Mouse (Mus musculus): ENCODE data around the gene Ilk.

DNA sequence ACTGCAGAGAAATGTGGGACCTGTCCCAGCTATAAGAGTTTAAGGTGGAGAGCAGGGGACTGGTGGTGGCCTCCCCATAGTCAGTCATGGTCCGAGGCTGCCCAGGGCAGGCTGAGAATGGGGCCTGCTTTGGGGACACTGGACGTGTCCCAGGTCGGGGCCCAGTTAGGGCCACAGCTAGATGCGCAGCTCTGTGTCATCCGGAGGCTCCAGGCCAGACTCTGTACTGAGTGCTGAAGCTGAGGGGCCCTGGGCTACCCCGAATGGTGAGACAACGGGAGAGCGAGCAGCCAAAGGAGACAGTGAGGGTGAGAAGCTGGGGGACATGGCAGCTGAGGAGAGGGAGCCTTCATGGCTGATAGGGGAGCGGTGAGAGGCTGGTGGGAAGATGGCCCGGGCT lies 16.9 kb downstream of the Ilk start:
- TF ChIP-seq POLR2A (IDR thresholded peaks at IDR 0.05; ENCODE audit: control insufficient read depth, extremely low read depth, insufficient read depth, low read length, poor library complexity) (no peak), CTCF (IDR thresholded peaks at IDR 0.05; ENCODE audit: borderline replicate concordance, control insufficient read depth, extremely low read depth, insufficient read depth, low read length, poor library complexity) (no peak)
